Mouse (Mus musculus) CH12.LX (cell line): ENCODE results near the gene Emc8.

ENCODE experiments used
- CHD1 ChIP-seq: IDR thresholded peaks from 2 replicates; pipeline ENCODE4 v1.6.1; 2012; ENCODE audit warnings: low read depth, low read length, improper control_type of control experiment, inconsistent platforms
- CTCF ChIP-seq, 2 experiments: IDR thresholded peaks in 1 of 2; conservative IDR thresholded peaks in 1 of 2; 2 replicates each; pipeline ENCODE4 v1.5.1; 2011 to 2012; ENCODE audit warnings: low read depth in 2 of 2, low read length in 2 of 2, improper control_type of control experiment in 1 of 2, inconsistent platforms in 1 of 2, mild to moderate bottlenecking in 1 of 2, moderate library complexity in 1 of 2
- ELF1 ChIP-seq: IDR thresholded peaks from 2 replicates; pipeline ENCODE4 v1.6.1; 2014; ENCODE audit warnings: low read depth, mild to moderate bottlenecking, inconsistent platforms, low read length, improper control_type of control experiment
- EP300 ChIP-seq: IDR thresholded peaks from 2 replicates; pipeline ENCODE4 v1.6.1; 2011; ENCODE audit warnings: low read length, improper control_type of control experiment
- JUND ChIP-seq: conservative IDR thresholded peaks from 2 replicates; pipeline ENCODE4 v1.6.1; 2011; ENCODE audit warnings: low read depth, low read length, improper control_type of control experiment
- MAZ ChIP-seq: IDR thresholded peaks from 2 replicates; pipeline ENCODE4 v1.6.1; 2012; ENCODE audit warnings: low read depth, mild to moderate bottlenecking, inconsistent platforms, low read length, improper control_type of control experiment, moderate library complexity
- NRF1 ChIP-seq: IDR thresholded peaks from 2 replicates; pipeline ENCODE4 v1.6.1; 2014; ENCODE audit warnings: low read depth, mild to moderate bottlenecking, inconsistent platforms, low read length, improper control_type of control experiment, moderate library complexity
- POLR2A ChIP-seq: IDR thresholded peaks from 2 replicates; pipeline ENCODE4 v1.6.1; 2011; ENCODE audit warnings: low read depth, mild to moderate bottlenecking, improper control_type of control experiment, low read length
- ZKSCAN1 ChIP-seq: IDR thresholded peaks from 2 replicates; pipeline ENCODE4 v1.6.1; 2012; ENCODE audit warnings: low read depth, inconsistent platforms, low read length, improper control_type of control experiment, borderline replicate concordance

GRCm38 (mm10) chr8:120671775-120672174 is 3.4 kb upstream of the Emc8 start:
- TF ChIP-seq ZKSCAN1 (no peak), POLR2A (no peak), EP300 (no peak), JUND (no peak), NRF1 (no peak), CTCF (conservative IDR thresholded peaks at IDR 0.05 in 1 of 2, IDR thresholded peaks at IDR 0.05 in 1 of 2; ENCODE audit: low read depth in 2 of 2, low read length in 2 of 2) (no peak), MAZ (no peak), CHD1 (no peak), ELF1 (no peak)
